ENCODE assay signal across 8 mouse cellular contexts in genomic region chr9:59291688-59292492, GRCm38 (mm10). TPM values are rescaled to one million over a fixed set of nuclear protein-coding genes. Genes with fewer than 3 reads are reported as not detected.
DNase-seq lines count a peak whose midpoint lies in the region; ATAC-seq and TF ChIP-seq lines count a peak whose summit lies in the region.

No protein-coding gene starts in this region.

- peak overlapping the region; percentile 76 for H3K9ac ChIP-seq in forebrain, embryonic 16.5 days (replicated peaks; ENCODE audit: low read depth, low read length)

- intact Hi-C loops in left cerebral cortex, postnatal 4 days (cut with DNase I): no loop called here

- peak overlapping the region; percentile 61 for H3K4me2 ChIP-seq in forebrain, embryonic 16.5 days (ENCODE audit: low read length)

- no peaks in the 10 kb centered on the region for H3K27me3 ChIP-seq in kidney, adult 2 months (replicated peaks; ENCODE audit: control insufficient read depth, insufficient read depth, low read length)
- no peaks in the 10 kb centered on the region for H3K27me3 ChIP-seq in G1E (ENCODE audit: insufficient read depth, low read length)
- H3K27me3 ChIP-seq in forebrain, embryonic 16.5 days (replicated peaks; ENCODE audit: control insufficient read depth, insufficient read depth, low read length): no peaks in the 10 kb centered on the region

- no peak overlapping the region for H3K27ac ChIP-seq in kidney, adult 2 months (ENCODE audit: insufficient read depth, low read depth, low read length)
- H3K27ac ChIP-seq in forebrain, embryonic 16.5 days (ENCODE audit: low read length): peak overlapping the region; percentile 86

- no peaks in the 10 kb centered on the region for H3K9me3 ChIP-seq in G1E (replicated peaks)
- no peaks in the 10 kb centered on the region for H3K9me3 ChIP-seq in forebrain, embryonic 16.5 days (ENCODE audit: control insufficient read depth, low read length)

- H3K4me1 ChIP-seq in kidney, adult 2 months (ENCODE audit: control insufficient read depth, insufficient read depth, low read length): no peaks in the 10 kb centered on the region; the same call in 1 of the 2 replicates
- peaks cover 76% of the 10 kb centered on the region for H3K4me1 ChIP-seq in G1E (ENCODE audit: insufficient read depth, low read depth, low read length)
- peaks cover 14% of the 10 kb centered on the region for H3K4me1 ChIP-seq in forebrain, embryonic 16.5 days (replicated peaks; ENCODE audit: control insufficient read depth, insufficient read depth, low read length)

- ATAC-seq in G1E (ENCODE audit: extremely low read depth, insufficient number of reproducible peaks, low FRiP score, poor library complexity, severe bottlenecking): no peak
- ATAC-seq in forebrain, embryonic 16.5 days: peak; percentile 75
- peak; percentile 1; the same call in 1 of the 2 replicates for ATAC-seq in megakaryocyte progenitor cell, adult 5-6 weeks (replicated peaks; ENCODE audit: poor library complexity)

- TF ChIP-seq CTCF in kidney, adult 2 months (conservative IDR thresholded peaks at IDR 0.05; ENCODE audit: insufficient read depth, insufficient read length, low read depth, low read length): no peak
- no peak for TF ChIP-seq CTCF in G1E (IDR thresholded peaks at IDR 0.05; ENCODE audit: low read depth, low read length)

- no peak for DNase-seq in kidney, adult 2 months
- no peak for DNase-seq in kidney, postnatal 36 days
- DNase-seq in G1E (ENCODE audit: low spot score): peak; percentile 39
- no peak for DNase-seq in ovary, postnatal 36 days (ENCODE audit: low spot score)
- no peak for DNase-seq in left cerebral cortex, postnatal 4 days
- DNase-seq in ovary, postnatal 14 days (ENCODE audit: low spot score): no peak

- H3K36me3 ChIP-seq in kidney, adult 2 months (ENCODE audit: control insufficient read depth, insufficient read depth, low read length): no peaks in the 10 kb centered on the region
- H3K36me3 ChIP-seq in G1E (replicated peaks): peaks cover 31% of the 10 kb centered on the region
- no peaks in the 10 kb centered on the region for H3K36me3 ChIP-seq in forebrain, embryonic 16.5 days (ENCODE audit: control insufficient read depth, insufficient read depth)

- 2% methylated on average over 50 of the region's 50 CpGs for WGBS in kidney, adult 2 months
- WGBS in forebrain, embryonic 16.5 days: under 1% methylated on average over 50 of the region's 50 CpGs

- no peak for TF ChIP-seq POLR2A in kidney, adult 2 months (IDR thresholded peaks at IDR 0.05; ENCODE audit: low read depth, low read length)

- peak overlapping the region; percentile 65 for H3K4me3 ChIP-seq in kidney, adult 2 months (ENCODE audit: insufficient read depth, low read depth, low read length)
- peak overlapping the region; percentile 90 for H3K4me3 ChIP-seq in G1E (ENCODE audit: low read depth, low read length)
- H3K4me3 ChIP-seq in forebrain, embryonic 16.5 days (replicated peaks; ENCODE audit: low read length): peak overlapping the region; percentile 73

RNA-seq across cellular contexts. Expression of gene Adpgk, which starts 0.5 kb away (rescaled TPM):
- 7.8 and 10.9 TPM in 2 replicates for polyA plus RNA-seq in kidney, adult 2 months (2012; rRNA removed)
- total RNA-seq in G1E (2014; fragmentation: Nextera tagmentation) (60.2 and 66.1 TPM in 2 replicates), G1E (2017) (25.0 and 25.1 TPM in 2 replicates)
- polyA plus RNA-seq in G1E (2012): 4.8 and 5.7 TPM in 2 replicates
- polyA plus RNA-seq in forebrain, embryonic 16.5 days (2015; fragmentation: Nextera tagmentation; extraction: Ambion mirVana): 20.7 and 20.9 TPM in 2 replicates
- total RNA-seq in megakaryocyte progenitor cell, adult 5-6 weeks (2015): 86.5 and 87.4 TPM in 2 replicates
- 54.3 and 57.9 TPM in 2 replicates for total RNA-seq in megakaryocyte progenitor cell, adult 5-6 weeks (2017)
- 10 to 100 TPM; 19.4 to 21.7 TPM for total RNA-seq in left cerebral cortex, postnatal 4 days (2021)
